Mouse (Mus musculus): ENCODE results near the gene Cdr2. TPM values are rescaled to one million over a fixed set of nuclear protein-coding genes. Genes with fewer than 3 reads are reported as not detected.
A peak's percentile ranks its signal among the peaks of the same experiment; 100 is the strongest.
"Not testable (repeated sequence)": the region's sequence is repeated elsewhere in the genome, so short reads cannot be mapped to it uniquely, and the experiment has no call there.

The Cdr2 gene
- polyA plus RNA-seq (2012; rRNA removed), result 36.9 and 39.7 TPM in 2 replicates

DNA sequence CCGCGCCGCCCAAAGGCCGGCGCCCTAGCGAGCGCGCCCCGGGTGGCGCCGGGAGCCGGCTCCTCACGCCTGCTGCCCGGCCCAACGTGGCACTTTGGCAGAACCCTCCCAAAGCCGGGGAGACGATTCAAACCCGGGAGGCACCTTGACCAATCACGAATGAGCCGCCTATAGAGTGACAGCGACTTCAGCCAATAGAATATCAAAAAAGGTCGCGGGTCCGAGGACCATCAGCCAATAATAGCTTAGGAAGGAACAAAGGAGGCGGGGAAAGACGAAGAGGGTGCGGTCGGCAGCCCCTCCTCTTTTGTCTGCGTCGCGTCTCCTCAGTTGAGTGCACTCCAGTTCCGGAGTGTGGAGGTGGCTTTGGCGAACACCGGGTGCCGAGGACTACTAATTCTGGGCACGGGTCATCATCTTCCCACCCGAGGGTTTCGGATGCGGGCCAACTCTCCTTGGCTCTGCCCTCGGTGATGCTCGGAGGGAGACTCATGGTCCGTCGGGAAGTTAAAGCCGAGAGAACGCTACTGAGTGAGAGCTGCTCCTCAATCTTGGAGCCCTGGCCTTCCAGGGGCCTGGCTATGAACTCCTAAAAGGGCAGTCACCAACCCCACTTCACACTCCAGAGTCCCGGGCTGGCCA lies at the start of gene Cdr2, which contains the start of gene Mfsd13b:
TSS of gene Cdr2 (minus strand) at position 113 of the 642 bp plus-strand sequence.
TSS of gene Mfsd13b (plus strand) at position 310 of the 642 bp plus-strand sequence.
- peak; percentile 90 for DNase-seq (ENCODE audit: low spot score)

DNA sequence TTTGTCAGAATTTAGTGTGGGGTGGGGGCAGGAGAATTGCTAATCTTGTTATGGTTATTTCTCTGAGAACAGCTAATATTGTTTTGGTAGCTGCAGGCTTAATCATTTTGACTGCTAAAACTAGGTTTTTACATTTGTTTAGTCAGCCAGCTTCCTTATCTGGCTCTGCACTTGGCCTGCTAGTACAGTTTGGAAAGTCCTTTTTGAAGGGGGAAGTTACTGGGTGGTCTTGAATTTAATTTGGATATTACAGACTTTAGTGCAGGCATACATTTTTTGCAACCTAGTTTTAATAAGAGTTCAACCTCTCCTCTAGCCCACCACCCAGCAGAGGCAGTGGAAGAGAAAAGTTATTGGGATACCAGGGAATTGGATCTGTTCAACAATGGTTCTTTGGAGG lies 47.8 kb upstream of the Cdr2 start:
- not testable (repeated sequence) for DNase-seq (ENCODE audit: low spot score)

DNA sequence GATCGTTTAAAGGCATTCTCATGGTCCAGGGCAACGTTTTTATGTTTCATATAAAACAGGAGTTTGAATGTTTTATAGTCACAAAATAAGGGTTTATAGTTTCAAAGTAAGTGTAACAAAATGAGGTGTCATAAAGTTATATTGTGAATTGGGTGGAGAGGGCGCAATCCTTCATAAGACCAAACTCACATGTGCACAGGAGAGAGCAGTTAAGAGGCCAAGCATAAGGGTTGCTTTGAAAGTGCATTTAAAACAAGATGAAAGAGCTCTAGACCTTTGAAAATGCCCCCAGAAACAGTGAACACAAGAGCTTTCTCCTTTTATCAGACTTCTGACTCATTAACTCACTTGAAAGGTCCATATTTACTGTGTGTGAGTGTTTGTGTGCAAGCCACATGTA lies 44.2 kb upstream of the Cdr2 start:
- no peak for DNase-seq (ENCODE audit: low spot score)

DNA sequence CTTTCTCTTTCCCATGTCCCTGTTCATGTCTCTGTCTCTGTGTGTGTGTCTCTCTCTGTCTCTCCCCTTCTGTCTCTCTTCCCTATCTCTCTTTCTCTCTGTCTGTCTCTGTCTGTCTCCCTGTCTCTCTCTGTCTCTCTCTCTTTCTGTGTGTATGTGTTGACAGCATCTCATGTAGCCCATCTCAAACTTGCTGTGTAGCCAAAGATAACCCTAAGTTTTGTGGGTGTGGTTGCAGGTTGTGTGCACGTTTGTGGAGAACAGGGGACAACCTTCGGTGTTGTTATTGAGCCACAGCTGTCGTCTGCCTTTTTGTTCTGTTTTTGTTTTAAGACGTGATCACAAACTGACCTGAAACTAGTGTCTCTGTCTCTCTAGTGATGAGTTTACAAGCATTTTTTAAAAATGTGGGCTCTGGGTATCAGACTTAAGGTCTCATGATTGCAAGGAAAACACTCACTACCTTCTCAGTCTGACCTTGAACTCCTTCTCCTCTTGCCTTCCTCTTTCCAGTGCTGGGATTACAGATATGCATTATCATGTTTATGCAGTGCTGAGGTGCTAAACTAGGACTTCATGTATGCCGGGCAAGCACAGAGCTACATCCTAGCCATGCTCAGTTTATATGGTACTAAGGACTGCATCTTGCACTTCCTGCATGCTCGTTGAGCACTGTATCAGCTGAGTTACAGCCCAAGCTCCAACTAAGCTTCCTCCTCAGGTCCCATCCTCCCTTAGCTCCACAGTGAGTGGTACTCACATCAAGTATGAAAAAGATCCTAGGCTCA lies 43.3 kb upstream of the Cdr2 start:
- DNase-seq (ENCODE audit: low spot score), result no peak

DNA sequence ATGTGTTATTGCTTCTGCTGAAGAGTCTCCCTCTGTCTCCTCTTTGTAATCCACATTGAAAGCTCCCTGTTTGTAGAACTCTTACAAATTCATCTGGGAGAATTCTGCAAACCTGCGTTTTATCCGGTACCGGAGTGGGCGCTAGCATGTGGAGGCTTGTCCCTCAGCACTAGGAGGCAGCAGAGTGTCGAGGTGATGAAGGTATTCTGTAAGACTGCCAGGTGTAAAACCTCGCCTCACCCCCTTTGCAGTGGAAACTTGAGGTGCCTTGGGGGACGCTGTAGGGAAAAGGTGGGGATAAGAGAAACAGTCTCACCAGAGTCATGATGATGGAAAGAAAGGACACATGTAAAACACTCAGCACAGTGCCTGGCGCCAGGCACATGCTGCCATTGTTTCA lies 38.2 kb upstream of the Cdr2 start:
- DNase-seq (ENCODE audit: low spot score), result no peak

DNA sequence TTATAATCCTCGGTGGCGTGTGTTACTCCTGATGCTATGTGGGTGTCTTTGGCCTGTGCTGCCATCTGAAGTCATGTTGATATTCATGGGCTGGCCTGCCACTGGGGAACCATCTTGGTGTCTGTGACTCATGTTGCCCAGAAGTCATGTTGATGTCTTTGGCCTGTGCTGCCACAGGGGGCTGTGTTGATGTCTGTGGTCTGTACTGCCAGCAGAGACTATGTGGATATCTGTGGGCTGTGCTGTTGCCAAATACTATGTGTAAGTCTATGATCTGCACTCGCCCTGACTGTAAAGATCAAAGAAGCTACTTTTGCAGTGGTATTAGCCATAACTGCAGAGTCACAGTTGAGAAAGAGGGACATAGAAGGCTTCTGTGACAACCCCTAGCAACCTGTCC lies 36.7 kb upstream of the Cdr2 start:
- no peak for DNase-seq (ENCODE audit: low spot score)

DNA sequence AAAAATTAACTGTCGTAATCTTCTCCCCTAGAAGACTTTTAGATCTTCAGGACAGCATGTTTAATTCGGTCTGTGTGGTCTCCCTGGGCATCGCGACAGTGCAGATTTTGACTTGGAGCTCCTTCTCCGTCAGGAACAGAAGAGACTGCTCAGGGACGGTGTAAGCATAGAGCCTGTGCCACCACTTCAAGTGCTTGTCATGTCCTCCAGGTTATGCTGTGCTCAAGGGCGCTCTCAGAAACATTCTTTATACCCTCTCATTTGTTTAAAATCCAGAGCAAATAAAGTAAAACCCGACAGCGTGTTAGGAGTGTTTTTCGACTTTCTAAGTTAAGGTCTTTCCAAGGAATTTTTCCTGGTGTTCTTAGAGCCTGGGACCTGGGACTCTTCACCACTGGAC lies 32.4 kb upstream of the Cdr2 start:
- DNase-seq (ENCODE audit: low spot score), result no peak

DNA sequence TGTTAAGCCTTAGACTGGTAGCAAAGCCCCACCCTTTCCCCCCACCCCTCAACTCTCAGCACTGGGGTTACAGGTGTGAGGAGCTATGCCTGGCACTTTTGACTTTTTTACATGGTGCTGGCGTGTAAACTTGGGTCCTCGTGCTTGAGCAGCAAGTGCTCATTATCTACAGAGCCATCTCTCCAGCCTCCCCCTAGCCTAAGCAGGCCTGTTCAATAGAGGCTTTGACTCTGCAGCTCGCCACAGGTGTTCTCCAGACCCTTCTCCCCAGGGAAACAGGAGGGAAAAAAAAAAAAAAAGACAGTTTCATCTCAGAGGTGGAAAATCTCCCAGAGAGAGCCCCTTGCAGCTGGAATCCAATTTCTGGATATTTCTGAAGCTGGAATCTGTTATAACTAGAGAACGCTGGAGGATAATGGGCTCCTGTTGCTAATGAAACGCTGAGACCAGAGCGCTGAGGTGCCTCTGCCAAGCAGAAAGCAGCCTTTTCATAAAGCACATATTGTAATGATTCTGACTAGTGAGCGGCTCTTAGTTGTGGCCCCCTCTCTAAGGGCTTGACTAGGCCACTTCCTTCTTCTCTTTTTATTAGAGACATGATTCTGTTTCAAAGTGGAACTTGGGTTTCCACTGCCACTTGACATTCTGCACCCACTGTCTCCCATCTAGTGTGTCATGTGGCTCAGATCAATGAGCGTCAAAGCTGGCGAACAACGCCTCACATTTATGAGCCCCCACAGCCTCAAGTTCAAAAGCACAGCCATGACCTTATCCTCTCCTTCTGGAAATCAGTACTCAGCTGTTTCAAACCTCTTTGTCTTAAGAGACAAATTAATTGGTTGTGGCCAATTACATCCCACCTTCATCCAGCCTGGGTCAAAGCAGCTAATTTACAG lies 29.9 kb upstream of the Cdr2 start:
- no peak for DNase-seq (ENCODE audit: low spot score)

DNA sequence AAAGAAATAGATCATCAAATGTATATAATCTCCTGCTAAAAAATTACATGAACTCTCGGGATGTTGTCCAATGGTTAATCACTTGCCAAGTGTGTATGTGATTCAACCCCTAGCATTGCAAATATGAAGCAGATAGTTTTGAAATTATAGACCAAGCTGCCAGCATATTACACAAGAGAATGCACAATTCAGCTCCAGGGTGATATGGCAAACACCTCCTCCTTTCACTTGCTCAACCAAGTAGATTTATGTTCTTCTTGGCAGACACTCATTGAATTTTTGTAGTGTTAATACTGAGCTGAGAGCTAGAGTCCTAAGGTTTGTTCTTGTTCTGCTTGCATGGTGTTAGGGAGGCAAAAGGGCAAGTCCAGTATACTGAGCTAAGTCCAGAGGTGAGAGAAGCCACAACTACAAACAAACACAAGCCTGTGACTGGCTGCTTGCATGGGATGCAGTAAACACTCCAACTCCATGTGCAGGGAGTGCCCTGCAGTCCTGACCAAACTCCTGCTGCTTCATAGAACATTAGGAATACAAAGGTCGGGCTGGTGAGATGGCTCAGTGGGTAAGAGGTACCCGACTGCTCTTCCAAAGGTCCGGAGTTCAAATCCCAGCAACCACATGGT lies 21.8 kb upstream of the Cdr2 start:
- no peak for DNase-seq (ENCODE audit: low spot score)

DNA sequence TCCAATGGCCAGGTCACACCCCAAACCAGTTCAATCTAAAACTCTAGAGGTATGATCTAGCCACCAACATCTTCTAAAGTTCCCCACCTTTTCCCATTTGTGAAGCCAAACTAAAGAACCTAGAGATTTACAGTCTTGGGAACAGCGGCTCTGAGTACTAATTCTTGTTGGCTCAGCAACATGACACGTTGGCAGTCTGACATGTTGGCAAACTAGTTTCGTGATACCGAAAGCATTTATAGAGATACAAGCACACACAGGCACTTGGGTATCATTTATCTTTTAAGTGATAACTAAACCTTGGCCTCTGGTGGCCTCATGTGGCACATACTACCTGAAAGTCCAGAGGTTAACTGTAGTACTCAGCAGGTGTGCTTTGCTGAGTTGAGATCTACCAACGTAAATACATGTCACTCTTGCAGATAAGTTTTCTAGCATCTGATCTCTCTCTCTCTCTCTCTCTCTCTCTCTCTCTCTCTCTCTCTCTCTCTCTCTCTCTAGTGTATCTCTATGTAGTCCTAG lies 20.4 kb upstream of the Cdr2 start:
- DNase-seq (ENCODE audit: low spot score), result no peak

DNA sequence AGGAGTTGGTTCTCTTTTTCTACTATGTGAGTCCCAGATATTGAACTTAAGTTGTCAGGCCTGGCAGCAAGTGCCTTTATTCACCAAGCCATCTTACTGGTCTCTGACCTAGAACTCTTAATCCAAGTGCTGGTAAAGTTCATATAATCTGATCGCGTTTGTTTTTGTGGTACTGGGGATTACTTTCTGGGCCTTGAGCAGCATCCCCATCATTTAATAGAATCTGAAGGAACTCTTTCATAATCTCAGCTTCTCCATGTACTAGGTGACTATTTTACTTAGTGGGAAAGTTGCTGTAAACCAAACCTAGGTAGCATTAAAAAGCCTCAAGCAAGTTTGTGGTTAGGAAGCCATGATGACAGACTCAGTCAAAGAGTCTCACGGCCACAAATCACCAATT lies 19.8 kb upstream of the Cdr2 start:
- no peak for DNase-seq (ENCODE audit: low spot score)

DNA sequence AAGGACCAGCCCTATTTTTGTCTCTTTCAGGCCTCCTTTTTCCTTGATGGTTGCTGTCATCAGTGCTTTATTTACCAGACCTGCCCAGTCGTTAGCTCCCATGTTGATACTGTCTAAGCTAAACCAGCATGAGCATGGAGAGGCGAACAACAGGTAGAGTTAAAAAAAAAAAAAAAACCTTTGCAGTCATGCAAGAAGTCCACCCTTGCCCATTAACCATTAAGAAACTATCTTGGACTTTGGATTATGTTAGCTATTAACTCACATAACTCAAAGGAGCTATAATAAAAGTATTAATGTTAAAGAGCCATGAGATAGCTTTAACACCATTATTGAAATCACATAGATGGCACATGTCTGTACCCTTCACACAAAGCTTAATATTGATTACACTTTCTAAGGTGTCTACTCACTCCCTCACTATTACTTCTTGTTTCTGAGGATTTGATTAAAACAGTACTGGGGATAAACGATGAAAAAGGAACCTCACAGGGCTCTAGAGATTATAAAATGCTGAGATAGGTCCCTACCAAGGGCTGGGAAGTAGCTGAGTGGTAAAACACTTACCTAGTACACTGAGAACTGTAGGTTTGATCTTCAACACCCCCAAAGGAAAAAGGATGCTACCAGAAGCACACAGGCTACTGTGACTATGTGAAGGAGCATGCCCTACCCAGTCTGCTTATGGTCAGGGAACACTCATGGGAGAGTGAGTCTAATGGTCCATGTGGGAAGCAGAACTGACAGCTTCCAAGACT lies 18.1 kb upstream of the Cdr2 start:
- DNase-seq (ENCODE audit: low spot score), result no peak

DNA sequence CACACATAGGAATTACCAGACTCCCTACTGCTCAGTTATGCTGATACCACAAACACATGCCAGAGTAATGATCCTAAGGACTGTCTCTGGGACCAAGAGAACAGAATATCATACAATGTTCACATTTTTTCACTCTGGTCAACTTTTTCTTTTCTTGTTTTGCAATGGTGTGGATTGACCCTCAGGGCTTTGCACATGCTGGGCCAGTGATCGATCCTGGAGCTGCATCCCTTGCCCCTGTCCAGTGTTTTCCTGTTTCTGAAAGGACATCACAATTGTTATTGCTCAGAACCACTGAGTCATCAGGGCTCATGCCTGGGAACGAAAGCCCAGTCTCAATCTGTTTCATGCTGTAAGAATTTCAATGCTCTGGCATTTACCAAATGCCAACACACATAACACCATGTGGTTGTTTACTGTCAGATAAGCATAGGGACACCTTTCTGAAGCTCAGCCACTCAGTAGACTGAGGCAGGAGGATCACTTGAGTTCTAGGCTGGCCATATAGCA lies 17.0 kb upstream of the Cdr2 start:
- no peak for DNase-seq (ENCODE audit: low spot score)

DNA sequence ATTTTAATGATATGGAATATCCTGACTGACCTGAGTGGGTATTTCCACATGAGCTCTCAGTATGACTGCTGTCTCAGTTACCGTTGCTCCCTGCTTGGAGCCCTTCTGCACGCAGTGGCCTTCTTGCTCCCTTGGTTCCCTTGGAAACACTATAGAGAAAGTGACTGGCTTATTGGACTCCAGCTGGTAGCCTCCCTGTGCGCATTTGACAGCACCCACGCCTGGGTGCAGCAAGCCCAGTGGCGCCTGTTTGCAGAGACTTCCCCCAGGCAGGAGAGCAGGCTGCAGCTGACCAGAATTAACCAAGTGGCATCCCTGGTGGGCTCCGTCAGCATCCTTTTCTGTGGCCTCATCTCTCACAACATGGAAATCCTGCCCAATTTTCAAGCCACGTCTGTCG lies 9.1 kb upstream of the Cdr2 start:
- no peak for DNase-seq (ENCODE audit: low spot score)

DNA sequence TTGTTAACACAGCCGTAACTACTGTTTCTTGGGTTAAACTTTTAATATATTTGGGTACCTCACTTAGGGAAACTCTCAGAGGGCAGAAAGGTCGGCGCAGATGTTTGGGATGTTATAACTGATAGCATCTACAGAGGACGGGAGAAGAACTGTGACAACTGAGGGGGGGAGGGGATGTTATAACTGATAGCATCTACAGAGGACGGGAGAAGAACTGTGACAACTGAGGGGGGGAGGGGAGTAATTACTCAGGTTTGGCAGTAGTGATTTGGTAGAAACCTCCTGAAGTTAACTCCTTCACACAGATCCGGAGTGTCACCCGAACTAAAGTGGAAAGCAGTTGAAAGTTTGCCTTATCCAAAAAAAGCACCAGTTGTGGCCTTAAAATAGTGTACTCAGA lies 856 bp upstream of the Cdr2 start:
- no peak for DNase-seq (ENCODE audit: low spot score)

DNA sequence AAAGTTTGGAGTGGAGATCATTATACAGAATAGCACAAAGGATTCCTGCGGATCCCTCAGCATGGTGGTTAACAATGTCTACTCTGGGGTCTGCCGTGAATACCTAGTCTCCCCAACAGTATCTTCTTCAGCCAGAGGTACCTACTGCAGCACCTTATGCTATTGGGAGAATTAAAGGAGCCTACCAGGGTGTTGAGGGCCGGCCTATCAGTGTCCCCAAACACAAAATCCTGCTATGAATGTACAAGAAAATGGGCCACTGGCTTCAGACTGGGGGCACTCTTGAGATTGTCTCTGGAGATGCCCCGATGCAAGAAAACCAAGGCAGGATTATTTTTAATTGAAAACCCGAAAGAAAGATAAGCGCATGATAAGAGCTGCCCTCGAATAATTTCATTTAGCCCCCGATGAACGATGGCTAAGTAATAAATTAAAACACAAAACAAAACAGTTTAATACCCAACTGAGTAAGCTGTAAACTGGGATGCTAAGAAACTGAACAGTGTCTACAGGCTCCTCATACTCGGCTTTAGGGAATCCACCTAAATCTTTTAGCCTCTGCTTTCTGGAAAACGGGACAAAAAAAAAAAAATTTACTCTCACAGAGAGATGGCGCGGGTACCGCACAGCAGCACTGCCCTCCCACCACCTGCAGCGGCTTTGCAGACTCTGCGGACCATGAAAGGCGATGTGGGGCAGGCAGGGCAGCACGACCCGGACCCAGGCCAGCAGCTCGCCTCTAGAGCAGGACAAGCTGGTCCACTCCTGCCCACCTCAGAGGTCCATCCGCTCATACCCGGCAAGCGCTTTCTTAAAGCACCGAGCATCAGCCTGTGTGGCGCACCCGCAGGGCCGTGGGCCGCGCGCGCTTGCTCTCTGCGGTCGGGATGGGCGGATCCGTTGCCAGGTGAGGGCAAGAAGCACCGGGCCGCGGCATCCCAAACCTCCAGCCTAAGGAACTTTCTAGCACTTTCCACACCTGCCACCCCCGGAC lies 884 bp downstream of the Cdr2 start:
- DNase-seq (ENCODE audit: low spot score), result peak; percentile 48

DNA sequence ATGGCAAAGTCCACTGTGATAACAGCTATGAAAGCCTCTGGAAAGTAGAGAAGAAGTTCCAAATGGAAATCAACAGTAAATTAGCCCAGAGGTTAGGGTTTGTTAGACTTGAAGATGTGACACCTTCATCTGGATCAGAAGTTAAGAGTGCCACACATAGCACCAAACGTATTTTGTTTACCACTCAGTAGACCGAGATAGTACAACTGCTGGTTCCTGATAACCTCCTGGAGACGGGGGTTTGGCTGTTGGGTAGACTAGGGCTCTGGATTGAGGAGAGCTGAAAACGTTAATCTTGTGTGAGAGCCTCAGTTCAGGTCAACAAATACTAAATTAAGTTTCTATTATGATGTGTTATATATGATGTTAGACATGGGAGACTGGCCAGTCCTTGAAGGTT lies 2.1 kb downstream of the Cdr2 start:
- DNase-seq (ENCODE audit: low spot score), result no peak

DNA sequence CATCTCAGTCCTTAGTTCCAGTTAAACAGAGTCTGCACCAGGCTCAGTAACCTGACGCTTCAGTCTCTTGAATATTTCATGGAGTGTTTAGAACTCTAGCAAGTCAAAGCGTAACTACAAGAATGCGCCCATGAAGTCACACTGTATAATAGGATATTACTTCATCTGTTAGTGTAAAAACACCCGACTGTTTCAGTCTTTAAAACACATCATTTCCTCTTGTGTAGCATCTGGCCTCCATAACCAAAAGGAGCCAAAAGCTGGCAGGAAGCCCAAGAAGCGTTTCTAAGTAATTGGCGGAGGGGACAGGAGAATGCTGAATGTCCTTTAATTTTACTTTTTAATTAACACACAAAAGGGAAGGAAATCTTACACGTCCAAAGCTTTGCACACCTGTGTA lies 5.0 kb downstream of the Cdr2 start:
- DNase-seq (ENCODE audit: low spot score), result no peak

DNA sequence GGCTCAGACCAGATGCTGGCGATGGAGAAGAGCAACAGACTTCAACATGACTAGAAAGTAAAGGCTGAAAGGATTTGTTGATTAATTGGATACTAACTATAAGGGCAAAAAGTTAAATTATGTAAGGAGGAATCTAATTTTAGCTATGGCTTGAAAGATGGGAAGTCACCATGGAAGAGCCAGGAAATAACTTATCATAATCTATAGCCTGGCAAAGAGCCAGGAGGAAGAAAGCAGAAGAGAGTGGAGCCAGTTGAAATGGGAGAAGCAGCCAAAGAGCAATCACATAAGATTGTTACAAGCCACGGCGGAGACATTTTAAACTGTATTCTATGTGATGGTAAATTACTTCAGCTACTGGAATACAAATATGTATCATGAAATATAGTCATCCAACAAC lies 8.1 kb downstream of the Cdr2 start:
- DNase-seq (ENCODE audit: low spot score), result no peak
